Mouse (Mus musculus): ENCODE results near the gene Got2.

The Got2 gene

GRCm38 (mm10) chr8:95817597-95817996 lies 70.8 kb downstream of the Got2 start:
- no peak for DNase-seq

GRCm38 (mm10) chr8:95816044-95816708 lies 72.2 kb downstream of the Got2 start:
- no peak for DNase-seq
